Mouse (Mus musculus): ENCODE measurements around the gene Ptpn13. TPM values are rescaled to one million over a fixed set of nuclear protein-coding genes. Genes with fewer than 3 reads are reported as not detected.

Gene Ptpn13
- polyA plus RNA-seq, 1 experiment from 2014 or later, result 17.0 TPM

DNA sequence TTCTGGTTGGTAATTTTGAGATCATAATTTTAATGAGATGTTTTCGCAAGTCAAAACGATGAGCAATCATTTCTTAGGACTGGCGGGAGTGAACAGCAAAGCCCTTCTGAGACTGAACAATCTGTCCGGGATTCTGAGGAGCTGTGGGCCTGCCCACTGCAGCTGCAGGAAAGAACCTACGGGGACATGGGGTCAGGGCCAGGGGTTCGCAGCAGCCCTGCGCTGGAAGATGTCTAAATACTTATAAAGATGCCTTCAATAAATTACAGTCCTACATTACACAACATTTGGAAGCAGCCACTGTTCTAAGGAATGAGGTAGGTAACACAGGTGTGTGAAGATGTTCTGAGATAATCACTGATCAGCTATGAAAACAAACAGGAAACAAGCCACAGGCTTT, 180.7 kb downstream of the Ptpn13 start:
- ATAC-seq (ENCODE audit: insufficient read depth, low FRiP score, low read depth), result no peak
- WGBS, result 67% methylated on average over 7 of the region's 7 CpGs
- Histone ChIP-seq H3K4me2 (no peak overlapping the region), H3K9me3 (no peaks in the 10 kb centered on the region), H3K27me3 (replicated peaks) (no peaks in the 10 kb centered on the region), H3K4me1 (no peaks in the 10 kb centered on the region), H3K4me3 (replicated peaks) (no peak overlapping the region), H3K9ac (no peak overlapping the region), H3K36me3 (no peaks in the 10 kb centered on the region), H3K27ac (no peak overlapping the region)

DNA sequence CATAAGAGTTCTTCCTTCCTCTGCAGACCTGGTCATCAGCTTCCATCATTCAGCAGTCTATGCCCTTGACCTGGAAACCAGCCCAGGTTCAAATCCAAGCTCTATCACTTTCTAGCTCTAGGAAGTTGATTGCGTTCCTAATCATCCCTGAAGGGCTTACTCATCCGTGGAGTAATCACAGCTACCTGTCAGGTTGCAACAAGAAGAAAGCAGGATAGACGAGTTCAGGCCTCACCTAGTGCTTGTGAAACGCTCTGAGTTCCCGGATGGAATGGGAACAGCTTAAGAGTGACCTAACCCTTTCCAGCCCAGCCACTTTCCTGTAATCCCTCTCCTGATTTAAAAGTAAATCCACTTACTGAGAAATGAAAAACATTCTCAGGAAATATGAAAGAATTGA, 185.2 kb downstream of the Ptpn13 start:
- 53% methylated on average over 5 of the region's 5 CpGs for WGBS
- Histone ChIP-seq H3K27me3 (replicated peaks) (no peaks in the 10 kb centered on the region), H3K4me1 (no peaks in the 10 kb centered on the region), H3K9me3 (no peaks in the 10 kb centered on the region), H3K36me3 (no peaks in the 10 kb centered on the region), H3K4me3 (replicated peaks) (no peak overlapping the region), H3K27ac (no peak overlapping the region), H3K9ac (no peak overlapping the region), H3K4me2 (no peak overlapping the region)
- ATAC-seq (ENCODE audit: insufficient read depth, low FRiP score, low read depth), result no peak

DNA sequence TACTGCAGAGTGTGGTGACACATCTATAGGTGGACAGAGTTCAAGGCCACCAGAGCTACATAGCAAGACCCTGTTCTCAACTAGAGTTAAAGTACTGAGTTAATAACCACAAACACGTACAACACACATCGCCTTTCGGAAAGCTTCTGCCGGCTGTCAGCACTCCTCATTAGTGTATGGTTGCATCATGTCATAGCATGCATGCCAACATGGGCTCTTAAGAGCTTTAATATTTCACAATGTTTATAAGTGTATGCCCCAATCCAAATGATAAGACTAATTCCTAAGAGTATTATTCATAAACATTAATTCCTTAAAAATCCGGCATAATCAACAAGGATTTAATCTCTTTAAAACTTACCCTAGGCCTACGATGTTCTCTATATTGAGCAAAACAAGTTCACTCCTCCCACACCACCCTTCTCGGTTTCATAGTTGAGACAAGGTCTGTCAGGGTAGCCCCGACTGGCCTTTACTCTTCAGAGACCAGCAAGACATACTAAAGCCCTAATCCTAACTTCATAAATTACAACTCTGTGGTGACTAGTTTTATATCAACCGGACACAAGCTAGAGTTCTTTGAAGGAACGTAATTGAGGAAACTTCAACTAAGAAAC, 186.0 kb downstream of the Ptpn13 start:
- H3K4me3 ChIP-seq (replicated peaks), result no peak overlapping the region
- ATAC-seq (ENCODE audit: insufficient read depth, low FRiP score, low read depth), result no peak
- no peaks in the 10 kb centered on the region for H3K4me1 ChIP-seq
- H3K27ac ChIP-seq, result no peak overlapping the region
- no peaks in the 10 kb centered on the region for H3K36me3 ChIP-seq
- H3K9ac ChIP-seq, result no peak overlapping the region
- WGBS, result 74% methylated on average over 10 of the region's 10 CpGs
- no peak overlapping the region for H3K4me2 ChIP-seq
- H3K9me3 ChIP-seq, result no peaks in the 10 kb centered on the region
- no peaks in the 10 kb centered on the region for H3K27me3 ChIP-seq (replicated peaks)

DNA sequence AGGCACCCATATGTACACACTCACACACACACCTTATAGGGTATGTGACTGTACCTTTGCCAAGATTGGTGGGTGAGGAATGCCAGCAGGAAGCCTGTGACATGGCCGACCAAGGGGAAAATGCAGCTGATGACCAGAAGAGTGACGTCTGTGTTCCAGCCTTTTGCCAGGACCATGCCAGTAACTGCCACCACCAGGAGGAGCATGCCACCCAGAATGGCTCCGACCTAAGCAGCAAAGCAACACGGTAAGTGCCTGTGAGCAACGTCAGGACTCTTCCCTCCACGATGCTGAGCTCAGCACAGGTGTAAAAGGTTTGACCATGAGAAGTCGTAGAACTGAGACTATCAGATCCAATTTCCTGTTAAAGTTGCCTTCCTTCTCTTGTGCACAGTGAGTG, 187.3 kb downstream of the Ptpn13 start:
- Histone ChIP-seq H3K36me3 (no peaks in the 10 kb centered on the region), H3K27me3 (replicated peaks) (no peaks in the 10 kb centered on the region), H3K9me3 (no peaks in the 10 kb centered on the region), H3K27ac (no peak overlapping the region), H3K4me1 (no peaks in the 10 kb centered on the region), H3K4me2 (no peak overlapping the region), H3K4me3 (replicated peaks) (no peak overlapping the region), H3K9ac (no peak overlapping the region)
- ATAC-seq (ENCODE audit: insufficient read depth, low FRiP score, low read depth), result no peak
- WGBS, result 83% methylated on average over 7 of the region's 7 CpGs

DNA sequence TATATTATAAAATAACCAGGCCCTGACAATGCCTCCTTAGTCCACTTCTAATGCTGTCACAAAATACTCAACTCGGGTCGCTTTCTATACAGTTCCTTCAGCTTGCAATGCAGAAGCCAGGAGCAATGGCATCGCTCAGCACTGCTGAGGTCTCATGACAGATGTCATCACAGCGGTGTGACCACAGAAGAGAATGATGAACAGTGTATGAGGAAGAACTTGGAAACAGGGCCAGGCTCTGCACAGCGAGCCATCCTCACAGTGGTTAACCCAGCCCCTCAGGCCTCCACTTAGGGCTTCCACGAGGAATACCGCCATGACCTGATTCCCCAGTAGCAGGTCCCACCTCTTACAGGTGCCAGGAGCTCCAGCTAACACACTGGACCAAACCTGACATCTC, 189.4 kb downstream of the Ptpn13 start:
- Histone ChIP-seq H3K27ac (no peak overlapping the region), H3K9me3 (no peaks in the 10 kb centered on the region), H3K4me1 (no peaks in the 10 kb centered on the region), H3K4me2 (no peak overlapping the region), H3K36me3 (no peaks in the 10 kb centered on the region), H3K27me3 (replicated peaks) (no peaks in the 10 kb centered on the region), H3K9ac (no peak overlapping the region), H3K4me3 (replicated peaks) (no peak overlapping the region)
- ATAC-seq (ENCODE audit: insufficient read depth, low FRiP score, low read depth), result no peak
- WGBS, result 87% methylated on average over 7 of the region's 7 CpGs

DNA sequence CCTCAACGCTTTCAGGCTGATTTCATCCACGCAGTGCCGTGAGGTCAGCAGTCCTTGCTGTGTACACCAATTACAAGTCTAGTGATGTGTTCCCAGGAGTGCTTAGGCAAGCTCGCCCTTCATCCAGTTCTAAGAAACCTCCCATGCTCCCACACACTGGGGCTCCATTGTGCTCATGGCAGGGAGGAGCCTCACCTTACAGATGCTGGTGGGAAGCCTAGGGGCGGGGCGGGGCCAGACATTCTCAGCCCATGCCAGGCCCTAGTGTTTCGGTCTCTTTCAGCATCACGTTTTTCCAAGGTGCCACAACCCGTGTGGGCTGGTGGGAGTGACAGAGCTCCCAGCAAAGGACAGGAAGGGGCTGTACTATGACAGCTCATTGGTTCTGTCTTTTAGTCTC, 192.2 kb downstream of the Ptpn13 start:
- WGBS, result 79% methylated on average over 9 of the region's 9 CpGs
- H3K36me3 ChIP-seq, result no peaks in the 10 kb centered on the region
- 0 out of 2 replicates have a peak, but pooled peaks have one; percentile 22 for ATAC-seq (ENCODE audit: insufficient read depth, low FRiP score, low read depth)
- H3K4me3 ChIP-seq (replicated peaks), result no peak overlapping the region
- no peaks in the 10 kb centered on the region for H3K9me3 ChIP-seq
- H3K27ac ChIP-seq, result no peak overlapping the region
- H3K4me2 ChIP-seq, result no peak overlapping the region
- no peak overlapping the region for H3K9ac ChIP-seq
- H3K4me1 ChIP-seq, result 0 out of 2 replicates have a peak, but pooled peaks cover 5% of the 10 kb centered on the region
- no peaks in the 10 kb centered on the region for H3K27me3 ChIP-seq (replicated peaks)

DNA sequence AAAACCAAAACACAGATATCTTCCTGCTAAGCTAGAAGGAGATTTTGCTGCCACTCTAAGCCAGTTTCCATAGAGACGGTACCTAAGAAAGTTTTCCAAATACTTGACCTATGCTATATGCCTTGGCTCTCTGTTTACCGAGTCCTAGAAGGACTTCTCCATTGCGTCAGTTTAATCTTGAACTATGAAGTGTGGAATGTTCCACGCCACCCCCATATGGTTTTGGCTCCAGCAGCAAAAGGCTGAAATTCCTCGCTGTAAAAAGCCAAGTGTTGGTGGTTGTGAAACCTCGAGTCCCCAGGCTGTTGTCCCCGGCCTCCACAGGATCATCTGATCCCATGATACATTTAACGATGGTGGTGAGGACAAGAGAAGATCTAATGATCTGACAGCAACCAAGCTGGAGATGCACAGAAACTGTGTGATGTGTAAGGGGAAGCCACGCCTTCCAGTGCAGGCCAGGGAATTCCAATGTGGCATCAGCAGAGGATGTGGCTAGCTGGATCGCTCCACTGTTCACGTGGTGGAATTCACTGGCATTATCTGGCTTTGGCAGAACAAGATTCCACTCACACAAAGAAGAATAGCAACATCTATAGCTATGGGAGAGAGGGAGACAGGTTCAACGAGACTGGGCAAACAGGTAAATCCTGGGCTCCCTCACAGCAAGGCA, 195.4 kb downstream of the Ptpn13 start:
- H3K4me1 ChIP-seq, result 0 out of 2 replicates have a peak, but pooled peaks cover 5% of the 10 kb centered on the region
- peak overlapping the region; percentile 18; the same call in 1 of the 2 replicates for H3K27ac ChIP-seq
- ATAC-seq (ENCODE audit: insufficient read depth, low FRiP score, low read depth), result 0 out of 2 replicates have a peak, but pooled peaks have one; percentile 27
- H3K36me3 ChIP-seq, result no peaks in the 10 kb centered on the region
- H3K4me2 ChIP-seq, result no peak overlapping the region
- no peaks in the 10 kb centered on the region for H3K27me3 ChIP-seq (replicated peaks)
- H3K9me3 ChIP-seq, result no peaks in the 10 kb centered on the region
- H3K4me3 ChIP-seq (replicated peaks), result no peak overlapping the region
- 49% methylated on average over 12 of the region's 12 CpGs for WGBS
- H3K9ac ChIP-seq, result no peak overlapping the region

DNA sequence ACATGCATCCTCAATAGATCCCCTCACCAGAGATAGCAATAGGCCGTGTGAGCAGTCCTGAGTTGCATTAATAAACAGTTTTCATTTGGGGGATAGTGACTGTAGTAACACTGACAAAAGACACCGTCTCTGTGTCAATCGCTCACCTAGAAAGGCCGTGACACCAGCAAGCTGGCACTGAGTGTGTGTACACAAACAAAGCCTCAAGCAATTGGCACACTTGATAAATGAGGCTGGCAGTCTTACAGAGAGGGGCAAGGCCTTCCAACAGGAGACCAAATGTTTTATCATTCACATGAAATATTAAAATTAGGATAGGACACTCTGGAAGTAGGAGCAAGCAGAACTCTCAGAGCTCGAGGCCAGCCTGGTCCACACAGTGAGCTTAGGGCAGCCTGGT, 197.3 kb downstream of the Ptpn13 start:
- Histone ChIP-seq H3K36me3 (no peaks in the 10 kb centered on the region), H3K9me3 (no peaks in the 10 kb centered on the region), H3K4me1 (0 out of 2 replicates have a peak, but pooled peaks cover 5% of the 10 kb centered on the region), H3K27ac (no peak overlapping the region), H3K4me2 (no peak overlapping the region), H3K4me3 (replicated peaks) (no peak overlapping the region), H3K9ac (no peak overlapping the region), H3K27me3 (replicated peaks) (no peaks in the 10 kb centered on the region)
- 70% methylated on average over 5 of the region's 5 CpGs for WGBS
- no peak for ATAC-seq (ENCODE audit: insufficient read depth, low FRiP score, low read depth)

DNA sequence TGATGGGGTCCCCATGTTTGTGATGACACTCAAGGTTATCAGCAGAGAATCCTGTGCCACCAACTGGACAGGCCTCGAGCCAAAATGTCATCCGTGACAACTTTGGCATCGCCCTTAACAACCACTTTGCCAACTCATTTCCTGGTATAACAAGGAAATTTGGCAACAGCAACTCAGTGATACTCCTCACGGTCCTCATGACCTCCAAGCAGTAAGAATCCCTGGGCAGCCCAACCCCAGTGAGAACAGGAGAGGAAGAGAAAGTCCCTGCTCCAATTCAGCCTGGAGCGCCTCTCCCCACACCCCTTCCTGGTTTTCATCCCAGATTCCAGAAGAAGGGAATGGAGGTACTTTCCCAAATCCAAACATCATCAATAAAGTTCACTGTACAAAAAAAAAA, 199.8 kb downstream of the Ptpn13 start:
- Histone ChIP-seq H3K9me3 (no peaks in the 10 kb centered on the region), H3K9ac (no peak overlapping the region), H3K4me1 (peaks cover 5% of the 10 kb centered on the region; the same call in 1 of the 2 replicates), H3K4me3 (replicated peaks) (no peak overlapping the region), H3K4me2 (no peak overlapping the region), H3K36me3 (no peaks in the 10 kb centered on the region), H3K27ac (no peak overlapping the region), H3K27me3 (replicated peaks) (no peaks in the 10 kb centered on the region)
- no peak for ATAC-seq (ENCODE audit: insufficient read depth, low FRiP score, low read depth)
- 89% methylated on average over 5 of the region's 5 CpGs for WGBS

DNA sequence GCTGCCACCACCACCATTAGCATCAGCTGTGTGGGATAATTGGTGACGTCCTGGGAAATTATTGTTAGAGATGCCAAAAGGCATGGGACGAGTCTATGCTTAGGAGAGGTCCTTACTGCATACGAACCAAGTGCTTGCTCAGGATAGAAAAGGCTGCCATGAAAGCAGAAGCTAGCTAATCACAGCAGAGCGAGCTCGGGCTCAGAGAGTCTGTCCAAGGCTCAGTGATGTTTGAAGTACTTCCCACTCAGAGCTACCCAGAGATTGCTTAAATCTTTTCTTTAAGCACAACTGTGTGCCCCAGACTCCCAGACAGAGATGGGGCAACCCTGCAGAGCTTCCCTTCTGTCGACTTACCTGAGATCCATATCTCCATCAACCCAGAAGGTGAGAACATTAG, 203.5 kb downstream of the Ptpn13 start:
- Histone ChIP-seq H3K4me3 (replicated peaks) (no peak overlapping the region), H3K36me3 (no peaks in the 10 kb centered on the region), H3K27me3 (replicated peaks) (no peaks in the 10 kb centered on the region), H3K4me1 (peaks cover 5% of the 10 kb centered on the region; the same call in 1 of the 2 replicates), H3K4me2 (no peak overlapping the region), H3K9ac (no peak overlapping the region), H3K9me3 (no peaks in the 10 kb centered on the region), H3K27ac (no peak overlapping the region)
- 79% methylated on average over 6 of the region's 6 CpGs for WGBS
- ATAC-seq (ENCODE audit: insufficient read depth, low FRiP score, low read depth), result no peak

DNA sequence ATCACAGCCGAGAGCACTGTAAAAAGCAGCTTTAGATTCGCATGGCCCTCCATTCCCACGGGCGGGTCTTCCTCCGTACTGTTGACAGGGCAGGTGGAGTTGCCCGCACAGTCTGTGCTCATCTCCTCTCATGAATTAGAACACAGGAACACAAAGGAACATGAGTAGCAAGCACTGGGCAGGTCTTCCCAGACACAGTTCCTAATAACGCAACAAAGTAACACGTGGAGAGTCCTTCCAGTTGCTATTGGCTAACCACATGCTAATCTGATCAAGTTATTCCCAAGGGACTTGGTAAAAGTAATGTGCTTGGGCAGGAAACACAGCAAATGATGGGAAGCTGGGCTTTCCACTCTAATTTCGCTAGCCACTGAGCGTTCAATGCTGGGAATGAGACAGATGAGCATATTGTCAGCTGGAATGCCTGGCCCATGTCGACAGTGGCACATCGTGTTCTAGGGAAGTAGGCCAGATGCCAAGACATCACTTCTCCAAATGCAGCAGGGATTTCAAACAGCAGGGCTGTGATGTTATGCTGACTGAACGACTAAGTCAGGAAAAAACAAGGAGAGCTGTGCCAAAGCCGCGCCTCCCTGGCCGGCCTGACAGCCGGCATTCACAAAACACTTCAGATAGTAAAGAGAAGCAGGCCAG, 204.2 kb downstream of the Ptpn13 start, which contains the start of gene Slc10a6:
TSS of gene Slc10a6 (minus strand) at position 293 of the 654 bp plus-strand sequence.
- H3K4me3 ChIP-seq (replicated peaks), result no peak within 1 kb of the TSS

More for the DNA sequence above, 204.2 kb downstream of the Ptpn13 start, which contains the start of gene Slc10a6:
- Histone ChIP-seq H3K36me3 (no peaks in the 10 kb centered on the region), H3K9me3 (no peaks in the 10 kb centered on the region), H3K27ac (peak within 1 kb of the TSS; percentile 49), H3K9ac (no peak within 1 kb of the TSS), H3K4me1 (peaks cover 5% of the 10 kb centered on the region; the same call in 1 of the 2 replicates), H3K4me2 (no peak within 1 kb of the TSS), H3K27me3 (replicated peaks) (no peaks in the 10 kb centered on the region)
- 44% methylated on average over 17 of the region's 17 CpGs for WGBS
- peak; percentile 50 for ATAC-seq (ENCODE audit: insufficient read depth, low FRiP score, low read depth)

Data from stomach, embryonic 15.5 days (tissue).